Mouse (Mus musculus) fat pad, adult 2 months (tissue): ENCODE measurements around the gene Foxn1.

ENCODE experiments used
- DNase-seq: peaks from one replicate; pipeline ENCODE4 v3.0.0-alpha.2; 2011; ENCODE audit warnings: low read depth, low spot score; ENCODE audit errors: extremely low read depth

The Foxn1 gene

DNA sequence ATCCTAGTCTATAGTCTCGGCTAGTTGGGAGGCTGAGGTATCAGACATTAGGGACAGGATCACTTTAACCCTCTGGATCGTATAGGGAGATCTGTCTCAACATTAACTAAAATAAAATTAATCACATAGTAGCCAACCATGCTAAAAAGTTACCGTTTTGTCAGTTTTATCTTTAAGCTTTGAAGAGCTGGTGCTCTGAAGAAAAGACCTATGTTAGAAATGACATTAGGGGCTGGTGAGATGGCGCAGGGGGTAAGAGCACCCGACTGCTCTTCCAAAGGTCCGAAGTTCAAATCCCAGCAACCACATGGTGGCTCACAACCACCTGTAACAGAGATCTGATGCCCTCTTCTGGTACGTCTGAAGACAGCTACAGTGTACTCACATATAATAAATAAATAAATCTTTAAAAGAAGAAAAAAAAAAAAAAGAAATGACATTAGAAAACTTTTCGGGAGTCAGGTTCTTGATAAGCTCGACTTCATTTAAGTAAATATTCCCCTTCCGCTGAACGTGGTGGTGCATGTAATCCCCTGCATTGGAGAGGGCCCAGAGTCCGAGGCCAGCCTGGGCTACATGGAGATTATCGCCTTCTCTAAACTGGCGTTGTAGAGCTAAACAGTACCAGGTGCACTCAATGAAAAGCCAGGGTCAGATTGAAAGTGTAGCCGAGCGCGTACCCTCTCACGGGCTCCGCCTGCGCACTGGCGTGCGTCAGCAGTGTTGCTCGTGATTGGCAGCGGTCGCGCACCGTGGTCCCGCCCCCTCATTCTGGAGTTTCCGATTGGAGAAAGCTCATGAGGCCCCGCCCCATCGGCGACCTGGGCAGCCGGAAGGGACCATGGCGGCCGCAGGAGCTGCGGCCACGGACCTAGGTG is 58.5 kb downstream of the Foxn1 start, which contains the start of gene Pigs:
Gene Pigs, plus strand, starts transcription at position 782 of the 878 bp plus-strand sequence.
- DNase-seq = no peak

GRCm38 (mm10) chr11:78327215-78327614 is 59.1 kb downstream of the Foxn1 start:
- DNase-seq = no peak

- DNase-seq = no peak
These were observed 61.4 kb downstream of the Foxn1 start for GRCm38 (mm10) chr11:78324965-78325364.

DNA sequence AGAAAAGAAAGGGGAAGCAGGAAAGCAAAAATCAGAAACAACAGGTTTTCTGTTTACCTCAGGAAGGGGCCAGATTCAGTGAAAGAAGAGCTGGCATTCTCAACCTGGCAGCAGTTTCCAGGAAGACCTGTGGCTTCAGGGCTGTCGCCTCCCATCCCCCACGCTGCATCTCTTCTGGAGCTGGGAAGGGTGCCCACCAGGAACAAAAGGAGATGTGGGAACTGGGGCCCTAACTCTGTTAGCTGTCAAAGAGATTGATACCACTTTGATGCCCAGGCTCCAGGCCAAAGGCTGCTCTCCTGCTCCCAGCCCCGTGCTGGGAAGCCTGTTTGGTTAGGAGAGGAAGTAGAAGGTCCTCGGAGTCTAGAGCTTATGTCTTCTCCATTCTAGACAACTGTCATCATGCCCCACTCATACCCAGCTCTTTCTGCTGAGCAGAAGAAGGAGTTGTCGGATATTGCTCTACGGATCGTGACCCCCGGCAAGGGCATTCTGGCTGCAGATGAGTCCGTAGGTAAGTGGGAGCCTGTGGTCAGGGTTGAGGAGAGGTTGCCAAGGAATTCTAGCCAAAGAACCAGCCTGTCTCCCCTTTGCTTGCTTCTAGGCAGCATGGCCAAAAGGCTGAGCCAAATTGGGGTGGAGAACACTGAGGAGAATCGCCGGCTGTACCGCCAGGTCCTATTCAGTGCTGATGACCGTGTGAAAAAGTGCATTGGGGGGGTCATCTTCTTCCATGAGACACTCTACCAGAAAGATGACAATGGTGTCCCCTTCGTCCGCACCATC is 62.2 kb downstream of the Foxn1 start:
- DNase-seq = no peak

GRCm38 (mm10) chr11:78322860-78323259 is 63.5 kb downstream of the Foxn1 start, which contains the start of gene Aldoc:
Gene Aldoc, plus strand, starts transcription at chr11:78322968.
- peak; percentile 70 for DNase-seq

GRCm38 (mm10) chr11:78322076-78322831 is 64.1 kb downstream of the Foxn1 start:
- no peak for DNase-seq

DNA sequence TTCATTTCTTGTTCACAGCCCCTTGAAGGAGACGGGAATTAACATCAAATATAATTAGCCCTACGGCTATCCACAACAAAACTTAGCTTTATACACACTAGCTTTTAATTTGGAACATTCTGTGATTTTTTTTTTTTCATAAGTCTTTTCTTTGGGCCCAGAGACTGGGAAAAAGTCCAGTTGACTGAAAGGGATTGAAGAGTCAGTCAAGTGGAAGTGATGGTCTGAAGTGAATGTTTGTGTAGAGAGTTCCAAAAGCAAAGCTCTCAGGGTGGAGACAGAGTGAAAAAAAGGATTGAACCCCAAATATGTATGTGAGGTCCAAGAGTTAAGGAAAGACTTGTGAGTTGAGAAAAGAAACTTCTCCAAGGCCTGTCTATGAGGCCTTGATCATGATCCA is 67.9 kb downstream of the Foxn1 start:
- no peak for DNase-seq

GRCm38 (mm10) chr11:78313662-78314061 is 72.7 kb downstream of the Foxn1 start:
- no peak for DNase-seq

- DNase-seq = no peak
These were observed 75.4 kb downstream of the Foxn1 start for GRCm38 (mm10) chr11:78310861-78311511.
